Mouse (Mus musculus) heart, postnatal 25 days (tissue): ENCODE measurements around the gene Fam126a. TPM values are rescaled to one million over a fixed set of nuclear protein-coding genes. Genes with fewer than 3 reads are reported as not detected.

Experiments
- DNase-seq: peaks from one replicate; pipeline ENCODE4 v3.0.0; 2022; ENCODE audit warnings: low spot score
- intact Hi-C: fragments of 180-260 bp; cut with DNase I; formaldehyde crosslinking; loops from one replicate; pipeline ENCODE4 v1.15.1; 2025
- total RNA-seq, 2 experiments: library from RNA; stranded (reverse); gene quantifications; 2 replicates each; pipeline ENCODE4 v1.2.3; 2021

Fam126a gene
- total RNA-seq: 10 to 100 TPM; 35.8 to 42.9 TPM

DNA sequence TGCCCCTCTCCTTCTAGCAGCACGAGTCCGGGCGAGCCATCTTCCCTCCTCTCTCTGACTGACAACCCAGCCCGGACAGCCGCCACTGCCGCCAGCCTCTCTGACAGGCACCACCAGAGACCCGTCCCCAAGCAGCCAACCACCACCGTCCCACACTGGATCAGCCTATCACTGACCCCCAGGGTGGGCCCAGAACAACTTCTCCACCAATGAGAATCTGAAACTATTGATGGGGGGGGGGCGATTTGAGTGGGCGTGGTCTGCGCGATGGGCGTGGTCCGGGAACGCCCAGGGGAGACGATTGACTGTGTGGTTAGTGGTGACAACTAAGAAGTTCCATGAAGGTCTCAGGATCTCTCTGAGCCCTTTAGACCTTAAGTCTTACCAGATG, at the start of gene Fam126a:
Gene Fam126a, minus strand, starts transcription at position 112 of the 391 bp plus-strand sequence.
- DNase-seq: peak; percentile 95
- intact Hi-C loops: no loop called here

DNA sequence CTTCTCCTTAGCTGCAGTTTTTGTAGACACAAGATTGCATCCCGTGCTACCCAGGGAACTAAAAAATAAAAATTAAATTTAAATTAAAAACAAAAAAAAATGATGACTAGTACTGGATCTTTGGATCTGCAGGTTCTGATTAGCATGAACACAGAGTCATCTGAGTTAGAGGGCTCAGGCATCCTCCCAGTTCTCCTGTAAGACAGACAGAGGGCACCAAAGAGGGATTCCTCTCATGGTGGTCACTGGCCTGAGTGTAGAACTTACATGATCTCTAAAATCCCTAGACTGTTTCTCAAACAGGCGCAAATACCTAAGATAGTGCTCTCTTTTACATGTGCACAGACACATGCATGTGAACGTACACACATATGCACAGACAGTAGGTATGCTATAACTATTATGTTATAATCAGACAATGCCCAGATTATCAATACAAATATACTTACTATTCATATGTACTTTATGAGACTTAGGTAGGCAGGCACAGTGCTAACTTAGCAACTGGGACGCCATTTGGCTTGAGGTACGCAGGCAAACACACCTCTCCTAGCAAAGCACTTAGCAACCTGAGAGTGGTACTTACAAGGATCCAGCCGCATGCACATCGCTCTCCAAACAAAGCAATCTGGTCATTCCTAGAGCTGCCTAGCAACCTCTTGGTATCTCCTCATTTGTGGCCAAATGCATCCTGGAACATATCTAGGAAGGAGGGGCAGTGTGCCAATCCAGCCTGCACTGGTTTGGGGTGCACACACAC, 48.1 kb upstream of the Fam126a start:
- DNase-seq: no peak
- intact Hi-C loops: loop anchor here (5.0 kb wide), 1 partner anchor 101 kb away; no protein-coding TSS in a partner anchor

DNA sequence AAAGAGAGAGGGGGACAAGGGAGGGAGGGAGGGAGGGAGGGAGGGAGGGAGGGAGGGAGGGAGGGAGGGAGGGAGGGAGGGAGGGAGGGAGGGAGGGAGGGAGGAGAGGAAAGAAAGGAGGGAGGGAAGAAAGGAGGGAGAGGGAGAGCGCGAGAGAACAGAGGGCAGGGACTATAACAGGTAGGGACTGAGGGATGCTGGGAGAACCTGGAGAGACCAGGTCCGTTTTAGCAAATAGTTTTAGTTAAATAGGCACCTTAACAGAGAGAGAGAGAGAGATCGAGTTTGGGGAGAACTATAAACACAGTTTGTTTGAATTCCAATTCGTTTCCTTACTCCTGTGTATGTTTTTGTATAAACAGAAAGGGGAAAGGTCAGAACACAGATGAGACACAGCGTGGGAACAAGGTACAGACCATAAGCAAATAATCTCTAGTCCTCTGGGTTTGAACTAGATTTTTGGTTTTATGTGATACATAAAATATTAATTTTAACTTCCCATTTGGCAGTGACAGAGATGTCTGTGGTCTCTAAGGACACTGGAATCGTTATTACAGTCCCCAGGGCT, 47.3 kb upstream of the Fam126a start:
- intact Hi-C loops: loop anchor here (1.0 to 5.0 kb wide), 4 partner anchors 49 to 228 kb away; no protein-coding TSS in a partner anchor
- DNase-seq: no peak

DNA sequence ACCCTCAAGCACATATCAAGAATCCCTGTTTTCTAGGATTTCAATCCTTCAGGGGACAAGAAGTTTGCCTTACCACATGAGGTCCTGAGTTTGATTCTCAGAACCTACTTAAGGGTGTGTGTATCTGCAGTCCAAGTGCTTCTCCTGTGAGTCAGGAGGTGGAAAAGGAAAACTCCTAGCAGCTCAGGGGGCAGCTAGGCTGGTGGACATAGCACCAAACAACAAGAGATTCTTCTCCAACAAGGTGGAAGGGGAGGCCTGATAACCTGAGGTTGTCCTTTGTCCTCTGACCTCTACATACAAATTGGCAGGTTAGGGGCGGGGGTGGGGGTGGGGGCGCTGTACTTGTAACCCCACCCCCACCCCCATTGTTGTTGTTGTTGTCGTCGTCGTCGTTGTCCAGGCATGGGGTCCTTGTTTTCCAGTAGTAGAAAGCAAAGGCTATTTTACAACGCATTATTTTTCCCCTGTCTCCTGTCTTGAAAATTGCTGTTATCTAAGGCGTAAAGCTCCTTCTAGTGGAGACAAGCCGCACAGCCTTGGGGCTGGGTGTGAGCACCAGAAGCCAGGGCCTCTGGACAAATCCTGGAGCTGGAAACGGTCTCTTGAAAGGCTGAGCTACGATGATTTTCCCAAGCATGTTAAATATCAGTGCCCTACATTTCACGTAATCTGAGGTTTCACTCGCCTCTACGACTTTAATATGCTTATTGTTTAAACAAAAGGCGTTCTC, 46.7 kb upstream of the Fam126a start:
- intact Hi-C loops: loop anchor here (1.0 to 5.0 kb wide), 4 partner anchors 48 to 227 kb away; no protein-coding TSS in a partner anchor
- DNase-seq: peak; percentile 51

DNA sequence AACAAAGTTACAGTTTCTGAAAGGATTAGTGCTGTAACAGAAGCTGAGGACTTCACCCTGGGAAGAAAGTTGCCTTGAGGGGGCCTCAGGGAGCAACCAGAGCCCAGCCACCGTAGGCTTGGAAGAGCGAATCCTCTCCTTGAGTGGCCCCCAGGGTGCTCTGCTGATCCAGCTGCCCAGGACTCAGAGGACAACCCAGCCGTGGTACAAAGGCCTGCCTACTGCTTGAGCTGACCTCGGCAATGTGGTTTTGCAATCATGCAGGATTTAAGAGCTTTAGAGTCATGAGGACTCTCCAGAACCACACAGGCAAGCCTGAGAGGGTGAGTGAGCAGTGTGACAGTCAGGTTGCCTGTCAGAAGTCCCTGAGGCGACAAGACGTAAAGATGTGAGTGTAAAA, 41.5 kb upstream of the Fam126a start:
- intact Hi-C loops: no loop called here
- no peak for DNase-seq

DNA sequence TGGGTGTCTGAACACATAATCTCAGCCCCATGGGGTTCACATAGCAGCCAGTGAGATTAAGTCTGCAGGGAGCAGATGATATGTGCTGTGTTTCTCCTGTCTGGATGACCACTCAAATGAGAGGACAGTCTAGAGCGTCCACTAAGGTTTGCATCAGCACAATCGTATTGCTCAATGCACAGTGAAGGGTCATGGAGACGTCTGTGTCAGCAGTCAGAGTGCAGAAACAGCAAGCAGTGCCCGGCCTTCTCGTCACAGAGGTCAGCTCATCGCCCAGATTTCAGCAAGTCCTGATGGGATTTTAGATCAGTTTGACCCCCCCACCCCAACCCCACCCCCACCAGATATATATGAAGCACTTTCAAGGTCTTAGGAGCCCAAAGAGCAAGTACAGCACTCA, 38.5 kb upstream of the Fam126a start:
- intact Hi-C loops: no loop called here
- DNase-seq: no peak

DNA sequence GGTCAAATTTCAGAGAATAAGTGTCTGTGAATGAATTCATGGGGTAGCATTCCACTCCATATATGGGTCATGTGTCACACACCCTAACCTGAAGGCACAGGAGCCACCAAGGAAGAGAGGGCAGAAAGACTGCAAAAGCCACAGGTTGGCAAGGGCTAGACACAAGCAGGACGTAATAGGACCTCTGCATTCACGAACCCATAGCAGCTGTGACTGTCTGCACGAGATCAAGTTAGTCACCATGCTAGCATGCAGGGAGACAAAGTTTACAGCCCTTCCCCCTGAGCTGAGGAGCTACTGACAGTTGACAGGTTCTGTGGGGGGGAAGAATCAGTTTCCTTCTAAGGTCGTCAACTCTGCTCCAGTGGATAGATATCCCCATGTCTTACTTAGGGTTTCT, 33.1 kb upstream of the Fam126a start:
- no peak for DNase-seq

DNA sequence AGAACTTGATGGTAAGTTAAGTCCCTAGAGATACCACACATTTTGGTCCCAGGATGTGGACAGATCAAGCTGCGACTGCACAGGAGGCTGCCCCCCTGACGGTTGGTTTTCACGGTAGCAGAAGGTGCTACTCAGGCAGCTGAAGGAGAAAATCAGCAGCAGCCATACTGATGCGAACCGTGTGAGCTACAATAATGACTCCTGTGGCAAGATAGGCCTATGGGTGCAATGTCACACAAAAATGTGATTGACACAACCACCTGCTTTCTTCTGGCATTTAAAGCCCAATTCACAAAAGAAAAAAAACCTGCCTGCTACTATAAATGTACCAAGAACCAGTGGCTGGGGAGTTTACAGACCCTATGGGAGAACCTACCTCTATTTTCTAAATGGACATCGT, 32.5 kb upstream of the Fam126a start:
- intact Hi-C loops: no loop called here
- no peak for DNase-seq

More for the DNA sequence above, 33.1 kb upstream of the Fam126a start:
- intact Hi-C loops: no loop called here

DNA sequence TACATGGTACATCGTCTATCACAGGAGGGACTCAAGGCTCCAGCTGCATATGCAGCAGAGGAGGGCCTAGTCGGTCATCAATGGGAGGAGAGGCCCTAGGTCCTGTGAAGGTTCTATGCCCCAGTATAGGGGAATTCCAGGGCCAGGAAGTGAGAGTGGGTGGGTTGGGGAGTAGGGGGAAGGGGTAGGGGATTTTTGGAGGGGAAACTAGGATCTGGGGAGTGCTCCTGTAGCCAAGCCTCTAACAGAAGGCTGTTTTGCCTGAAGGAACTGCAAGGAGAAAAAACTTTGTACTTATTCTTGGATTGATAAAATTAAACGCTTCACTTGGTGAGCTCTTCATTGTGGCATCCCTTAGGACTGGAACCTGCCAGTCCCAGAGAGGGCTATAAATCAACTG, 30.5 kb upstream of the Fam126a start:
- intact Hi-C loops: no loop called here
- DNase-seq: no peak

DNA sequence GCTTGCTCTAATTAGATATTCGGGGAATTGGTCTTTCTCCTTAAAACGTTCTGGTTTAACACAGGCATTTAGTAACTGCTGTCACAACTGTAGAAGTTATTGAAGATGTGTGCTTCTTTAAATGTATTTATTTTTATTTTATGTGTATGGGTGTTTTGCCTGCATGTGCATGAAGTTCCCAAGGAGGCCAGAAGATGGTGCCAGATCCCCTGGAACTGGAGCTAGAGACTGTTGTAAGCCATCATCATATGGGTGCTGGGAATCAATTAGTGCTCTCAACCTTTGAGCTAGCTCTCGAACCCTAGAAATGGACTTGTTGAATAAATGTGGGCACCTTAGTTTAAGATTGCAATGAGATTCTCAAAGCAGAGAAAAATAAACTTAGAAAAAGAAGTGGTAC, 27.1 kb upstream of the Fam126a start:
- intact Hi-C loops: no loop called here
- DNase-seq: no peak

DNA sequence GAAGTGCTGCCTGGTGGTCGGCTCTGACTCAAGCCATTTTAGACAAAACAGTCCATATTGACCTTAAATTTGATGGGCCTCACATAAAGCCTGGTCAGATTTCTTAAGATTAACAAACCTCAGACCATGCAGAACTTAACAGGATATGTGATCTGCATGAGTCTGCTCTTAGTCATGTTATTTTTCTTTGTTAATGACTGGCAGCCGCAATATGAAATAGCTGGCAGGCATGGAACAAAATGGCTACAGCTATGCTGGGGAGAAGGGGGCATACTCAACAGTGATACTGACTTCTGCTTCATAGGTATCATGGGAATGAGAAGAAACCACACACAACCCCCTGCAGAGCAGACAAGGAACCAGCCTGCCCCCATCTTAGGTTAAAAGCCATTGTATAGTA, 26.4 kb upstream of the Fam126a start:
- no peak for DNase-seq
- intact Hi-C loops: no loop called here

DNA sequence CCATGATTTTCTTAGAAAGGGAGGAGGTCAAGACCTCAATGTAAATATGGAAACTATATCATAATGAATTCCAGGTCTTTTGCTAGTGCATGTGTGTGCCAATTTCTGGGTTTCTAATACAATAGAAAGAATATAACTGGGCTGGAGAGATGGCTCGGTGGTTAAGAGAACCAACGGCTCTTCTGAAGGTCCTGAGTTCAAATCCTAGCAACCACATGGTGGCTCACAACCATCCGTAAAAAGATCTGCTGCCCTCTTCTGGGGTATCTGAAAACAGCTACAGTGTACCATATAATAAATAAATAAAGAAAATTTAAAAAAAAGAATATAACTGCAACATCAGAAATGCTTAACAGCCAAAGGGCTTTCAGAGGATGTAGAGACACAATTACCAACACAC, 23.9 kb upstream of the Fam126a start:
- DNase-seq: no peak
- intact Hi-C loops: no loop called here

DNA sequence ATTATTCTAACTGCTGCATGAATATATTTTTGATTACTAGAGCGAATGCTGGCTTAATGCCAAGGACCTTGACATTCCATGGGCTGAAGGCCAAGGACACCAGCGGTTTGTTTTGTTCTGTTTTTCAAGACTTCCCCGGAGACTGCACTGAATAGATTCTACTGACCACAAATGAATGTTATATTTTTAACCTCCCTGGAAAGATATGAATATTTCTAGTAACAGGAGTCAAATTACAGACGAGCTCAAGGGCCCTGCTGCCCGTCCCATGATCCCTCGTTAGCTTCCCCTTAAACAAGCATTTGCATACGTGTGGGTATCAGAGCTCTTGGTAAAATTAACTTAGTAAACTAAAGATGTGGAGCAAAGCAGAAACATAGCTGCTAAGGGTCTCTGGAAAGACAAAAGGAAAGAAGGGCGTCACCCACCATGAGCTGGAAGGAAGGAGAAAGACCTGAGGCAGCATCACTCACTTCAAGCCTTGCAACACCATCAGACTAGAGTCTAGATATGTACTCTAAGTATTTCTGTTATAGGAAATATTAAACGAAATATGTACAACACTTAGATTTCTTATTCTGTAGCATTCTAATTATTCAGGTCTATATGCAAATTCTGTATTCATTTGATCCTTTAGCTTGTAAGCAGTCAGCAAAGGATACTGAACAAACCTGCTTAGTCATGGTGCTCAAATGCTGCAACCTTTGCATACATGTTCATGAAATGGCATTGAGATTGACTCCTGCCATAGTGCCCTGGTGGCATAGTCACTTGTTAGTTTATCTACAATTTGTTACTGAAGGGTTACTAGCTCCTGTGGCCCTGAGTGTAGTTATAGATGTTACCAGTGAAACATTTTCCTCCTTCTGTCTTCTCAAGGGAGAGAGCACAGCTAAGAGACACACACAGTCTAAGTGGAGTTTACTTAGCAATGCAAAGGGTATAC, 23.0 kb upstream of the Fam126a start:
- DNase-seq: no peak
- intact Hi-C loops: no loop called here

DNA sequence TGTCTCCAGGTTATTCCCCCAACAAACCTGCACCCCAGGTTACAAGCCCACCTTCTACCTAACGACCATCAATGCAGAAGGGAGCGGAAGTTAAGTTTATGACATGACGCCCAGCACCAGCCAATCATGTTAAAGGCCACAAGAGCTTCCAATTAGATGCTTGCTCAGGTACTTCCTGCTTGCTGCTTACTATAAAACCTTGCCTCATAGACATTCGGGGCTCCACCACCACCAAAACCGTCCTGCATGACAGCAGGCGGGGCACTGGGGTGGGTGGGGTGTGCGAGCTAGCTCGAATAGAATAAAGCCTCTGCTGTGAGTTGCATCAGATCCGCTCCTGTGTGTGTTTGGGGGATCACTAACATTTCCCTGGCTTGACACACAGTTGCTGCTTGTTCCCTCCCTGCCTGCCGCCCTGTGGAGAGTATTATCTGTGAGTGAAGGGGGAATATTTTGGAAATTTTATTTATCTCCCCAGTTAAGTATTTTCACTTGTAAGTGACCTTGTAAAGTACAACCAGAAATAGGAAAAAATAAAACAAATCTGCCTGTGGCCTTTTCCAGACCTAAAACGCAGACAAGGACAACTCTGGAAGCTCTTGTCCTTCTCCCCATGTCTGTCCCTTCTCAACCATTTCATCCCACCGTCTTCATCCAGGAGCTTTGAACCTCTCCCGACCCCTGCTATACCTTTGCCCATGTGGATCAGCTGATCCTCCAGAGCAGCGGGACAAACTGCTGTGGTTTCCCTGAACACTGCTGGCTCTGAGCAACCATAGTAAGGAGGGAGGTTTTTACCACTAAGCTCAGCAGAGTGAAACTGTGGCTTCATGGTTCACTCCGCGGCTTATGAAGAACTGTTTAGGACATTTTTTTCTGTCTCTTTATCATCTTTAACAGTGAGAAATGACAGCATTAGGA, 21.5 kb upstream of the Fam126a start:
- intact Hi-C loops: no loop called here
- no peak for DNase-seq

DNA sequence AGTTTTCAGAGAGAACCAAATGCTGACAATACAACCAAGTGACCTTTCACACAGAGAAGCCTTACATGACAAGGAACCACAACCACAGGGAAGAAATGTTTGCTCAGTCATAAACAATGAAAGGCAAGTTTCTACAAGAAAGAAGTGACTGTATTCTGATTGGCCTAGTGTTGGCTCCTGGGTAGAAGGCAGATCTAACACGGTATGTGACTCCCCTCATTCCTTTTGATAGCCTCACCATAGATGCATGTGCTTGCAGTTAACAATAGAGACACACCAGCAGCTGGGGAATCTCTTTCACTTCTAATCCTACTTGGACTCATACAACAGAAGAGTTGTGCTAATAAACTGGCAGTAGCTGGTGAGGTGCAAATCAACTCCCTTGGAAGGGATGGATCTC, 17.3 kb upstream of the Fam126a start:
- intact Hi-C loops: no loop called here
- DNase-seq: no peak

DNA sequence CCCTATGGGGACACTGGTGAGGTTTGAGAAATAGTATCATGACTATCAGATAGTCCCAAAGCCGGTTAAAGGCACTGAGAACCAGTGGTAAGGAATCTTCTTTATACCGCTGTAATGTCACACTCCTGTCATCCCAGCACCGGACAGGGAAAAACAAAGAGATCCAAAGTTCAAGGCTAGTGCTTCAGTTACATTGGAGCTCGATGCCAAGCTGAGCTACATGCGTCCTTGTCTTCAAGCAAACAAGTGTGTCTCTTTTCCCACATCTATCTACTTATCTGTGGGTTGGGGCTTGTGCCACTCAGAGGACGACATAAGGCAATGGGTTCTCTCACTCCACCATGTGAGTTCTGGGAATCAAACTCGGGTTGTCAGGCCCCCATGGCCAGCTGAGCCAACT, 16.5 kb upstream of the Fam126a start:
- no peak for DNase-seq
- intact Hi-C loops: no loop called here

DNA sequence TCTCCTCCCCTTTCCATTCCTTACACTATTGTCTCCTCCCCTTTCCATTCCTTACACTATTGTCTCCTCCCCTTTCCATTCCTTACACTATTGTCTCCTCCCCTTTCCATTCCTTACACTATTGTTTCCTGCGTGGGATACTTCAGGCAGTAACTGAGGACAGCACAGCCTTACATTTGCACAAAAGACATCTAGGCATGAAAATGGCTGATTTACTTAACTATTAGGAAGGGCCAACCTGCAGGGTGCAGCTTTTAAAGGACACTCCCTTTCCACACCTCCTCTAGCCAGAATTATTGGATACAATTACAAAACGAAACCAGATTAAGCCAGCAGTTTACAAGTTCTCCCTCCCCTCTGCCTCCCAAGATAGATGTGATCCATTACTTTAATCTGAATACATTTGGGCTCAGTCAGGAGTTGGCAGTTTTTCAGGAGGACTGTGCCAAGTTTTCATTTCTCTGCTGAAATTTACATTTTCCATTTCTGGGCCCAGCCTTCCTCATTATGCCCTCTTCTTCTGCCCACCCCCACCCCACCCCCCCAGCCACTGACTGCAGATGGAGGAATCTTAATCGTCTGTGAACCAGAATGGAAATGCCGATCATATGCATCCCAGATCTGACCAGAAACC, 15.6 kb upstream of the Fam126a start:
- no peak for DNase-seq
- intact Hi-C loops: no loop called here

DNA sequence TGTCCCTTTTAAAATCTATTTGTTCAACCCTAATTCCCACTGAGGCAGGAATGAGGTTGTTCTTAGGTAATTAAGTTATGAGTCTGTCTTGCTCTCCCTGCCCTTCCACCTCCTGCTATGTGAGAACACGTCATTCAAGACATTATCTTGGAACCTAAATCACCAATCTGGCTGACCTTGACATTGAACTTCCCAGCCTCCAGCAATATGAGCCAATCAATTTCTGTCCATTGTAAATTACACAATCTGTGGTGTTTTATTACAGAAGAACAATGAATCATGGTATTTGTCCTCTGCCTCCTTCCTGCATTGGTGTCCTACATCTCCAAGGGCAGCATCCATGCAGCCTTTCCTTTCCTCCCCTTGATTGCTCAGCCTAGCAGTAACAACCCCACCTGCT, 13.9 kb upstream of the Fam126a start:
- no peak for DNase-seq
- intact Hi-C loops: no loop called here

DNA sequence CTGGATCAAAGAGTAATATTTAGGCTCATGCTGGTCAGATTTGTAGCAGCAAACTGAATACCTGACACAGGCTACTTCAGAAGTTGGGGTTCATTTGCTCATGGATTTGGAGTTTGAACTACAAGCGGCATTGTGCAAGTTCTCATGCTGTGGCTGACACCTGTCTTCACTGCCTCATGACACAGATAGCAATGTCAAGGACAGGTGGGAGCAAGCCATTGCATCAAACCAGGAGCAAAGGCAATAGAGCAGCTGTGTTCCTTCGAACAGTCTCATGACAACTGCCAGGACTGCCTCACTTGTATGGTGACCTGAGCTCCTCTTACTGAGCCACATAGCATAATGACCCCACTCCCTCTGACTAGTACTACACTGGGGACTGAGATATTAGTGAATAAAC, 12.9 kb upstream of the Fam126a start:
- intact Hi-C loops: no loop called here
- DNase-seq: no peak
